In the genomic region with DNA sequence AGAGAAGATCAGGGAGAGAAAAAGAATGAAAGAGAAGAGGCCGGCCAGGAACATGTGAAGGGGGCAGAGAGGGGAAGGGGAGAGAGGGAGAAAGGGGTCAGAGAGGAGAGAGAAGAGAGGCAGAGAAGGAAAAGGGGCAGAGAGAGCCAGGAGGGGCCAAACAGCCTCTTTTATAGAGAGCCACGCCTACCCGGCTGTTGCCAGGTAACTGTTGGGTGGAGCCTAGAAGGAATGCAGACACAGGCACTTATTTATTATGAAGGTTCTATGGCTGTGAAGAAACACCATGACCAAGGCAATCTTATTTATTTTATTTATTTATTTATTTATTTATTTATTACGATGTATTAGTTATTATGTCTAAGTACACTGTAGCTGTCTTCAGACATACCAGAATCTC, we compare ENCODE assay signal across 20 mouse cellular contexts. TPM values are rescaled to one million over a fixed set of nuclear protein-coding genes. Genes with fewer than 3 reads are reported as not detected.
"Had no signal": no experiment of that assay in that cellular context is flagged by ENCODE, and none has a peak within 500 bp of the region (broad histone marks: within the 10 kb centered on the region; RNA-seq: fewer than 3 reads in every experiment).

No protein-coding gene starts in this region.

- H3K4me2 ChIP-seq: lung, embryonic 15.5 days; midbrain, embryonic 12.5 days; neural tube, embryonic 12.5 days; stomach, embryonic 15.5 days had no signal

- H3K9ac ChIP-seq: liver, embryonic 14.5 days; lung, embryonic 15.5 days; midbrain, embryonic 12.5 days; neural tube, embryonic 12.5 days; stomach, embryonic 15.5 days had no signal

- ATAC-seq: lung, postnatal 0 days; midbrain, embryonic 16.5 days had no signal

- H3K27me3 ChIP-seq: lung, embryonic 15.5 days; midbrain, embryonic 12.5 days; neural tube, embryonic 12.5 days; stomach, embryonic 15.5 days had no signal

- H3K4me1 ChIP-seq: midbrain, embryonic 12.5 days; neural tube, embryonic 12.5 days; stomach, embryonic 15.5 days had no signal

- H3K36me3 ChIP-seq: lung, embryonic 15.5 days; midbrain, embryonic 12.5 days; neural tube, embryonic 12.5 days; stomach, embryonic 15.5 days had no signal

- H3K9me3 ChIP-seq: lung, embryonic 15.5 days; megakaryocyte, embryonic 14.5 days; midbrain, embryonic 12.5 days; neural tube, embryonic 12.5 days; stomach, embryonic 15.5 days had no signal

- H3K27ac ChIP-seq: liver, embryonic 14.5 days; lung, embryonic 15.5 days; macrophage; midbrain, embryonic 12.5 days; neural tube, embryonic 12.5 days; stomach, embryonic 15.5 days had no signal

- H3K4me3 ChIP-seq: lung, embryonic 15.5 days; megakaryocyte, embryonic 14.5 days; midbrain, embryonic 12.5 days; neural tube, embryonic 12.5 days; stomach, embryonic 15.5 days had no signal

- DNase-seq: lung, adult 2 months; lung, postnatal 14 days; lung, postnatal 36 days; midbrain, embryonic 14.5 days; right cerebral cortex, postnatal 14 days; thymus, adult 2 months; thymus, postnatal 25 days; thymus, postnatal 4 days had no signal

RNA-seq across cellular contexts. Expression of a gene that starts 49.7 kb away (rescaled TPM):
- total RNA-seq: megakaryocyte progenitor cell, adult 5-6 weeks; monocyte, adult 5-6 weeks; neutrophil, adult 5-6 weeks had no signal
